Mouse (Mus musculus): Measurements from ENCODE around the gene Zfyve19. TPM values are rescaled to one million over a fixed set of nuclear protein-coding genes. Genes with fewer than 3 reads are reported as not detected.

The Zfyve19 gene
- polyA plus RNA-seq, 1 experiment from 2014 or later = 58.9 TPM

- Histone ChIP-seq H3K27me3 (peaks cover 52% of the 10 kb centered on the region), H3K9me3 (no peaks in the 10 kb centered on the region), H3K27ac (replicated peaks) (no peak overlapping the region), H3K4me1 (replicated peaks) (peaks cover 13% of the 10 kb centered on the region), H3K4me2 (no peak overlapping the region), H3K4me3 (no peak overlapping the region), H3K36me3 (no peaks in the 10 kb centered on the region), H3K9ac (no peak overlapping the region)
- no peak for ATAC-seq (ENCODE audit: low read depth)
- 57% methylated on average over 4 of the region's 4 CpGs for WGBS
Observed at GRCm38 (mm10) chr2:119240075-119240818, 31.8 kb downstream of the Zfyve19 start.

DNA sequence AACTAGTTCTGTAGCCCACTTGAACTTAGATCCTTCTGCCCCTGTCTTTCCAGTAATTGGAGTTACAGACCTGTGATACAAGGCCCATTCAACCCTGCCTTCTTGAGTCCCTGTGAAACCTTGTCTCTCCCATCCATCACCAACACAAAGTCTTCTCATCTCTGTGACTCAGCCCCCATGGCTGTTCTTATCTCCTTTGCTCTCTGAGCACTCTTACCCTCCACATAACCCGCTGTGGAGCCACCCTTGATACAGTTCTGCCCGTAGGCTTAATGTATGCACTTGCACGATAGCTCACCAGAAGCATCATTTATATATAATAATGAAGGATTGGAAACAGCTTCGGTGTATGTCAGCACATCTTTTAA, 32.4 kb downstream of the Zfyve19 start:
- 90% methylated on average over 4 of the region's 4 CpGs for WGBS
- H3K9ac ChIP-seq = no peak overlapping the region
- peaks cover 46% of the 10 kb centered on the region for H3K27me3 ChIP-seq
- no peaks in the 10 kb centered on the region for H3K36me3 ChIP-seq
- peaks cover 13% of the 10 kb centered on the region for H3K4me1 ChIP-seq (replicated peaks)
- H3K27ac ChIP-seq (replicated peaks) = no peak overlapping the region
- no peak for ATAC-seq (ENCODE audit: low read depth)
- H3K4me2 ChIP-seq = no peak overlapping the region
- H3K4me3 ChIP-seq = no peak overlapping the region
- no peaks in the 10 kb centered on the region for H3K9me3 ChIP-seq

GRCm38 (mm10) chr2:119242548-119242947, 34.1 kb downstream of the Zfyve19 start:
- Histone ChIP-seq H3K4me3 (no peak overlapping the region), H3K27me3 (peaks cover 29% of the 10 kb centered on the region), H3K27ac (replicated peaks) (no peak overlapping the region), H3K4me2 (no peak overlapping the region), H3K4me1 (replicated peaks) (peaks cover 5% of the 10 kb centered on the region), H3K9me3 (no peaks in the 10 kb centered on the region), H3K9ac (no peak overlapping the region), H3K36me3 (no peaks in the 10 kb centered on the region)
- no peak for ATAC-seq (ENCODE audit: low read depth)
- WGBS = 83% methylated on average over 9 of the region's 9 CpGs

- 88% methylated on average over 7 of the region's 7 CpGs for WGBS
- no peak overlapping the region for H3K9ac ChIP-seq
- no peak overlapping the region for H3K4me3 ChIP-seq
- H3K9me3 ChIP-seq = no peaks in the 10 kb centered on the region
- H3K27me3 ChIP-seq = peaks cover 2% of the 10 kb centered on the region; the same call in 1 of the 2 replicates
- no peaks in the 10 kb centered on the region for H3K36me3 ChIP-seq
- H3K27ac ChIP-seq (replicated peaks) = no peak overlapping the region
- no peak overlapping the region for H3K4me2 ChIP-seq
- H3K4me1 ChIP-seq (replicated peaks) = no peaks in the 10 kb centered on the region
- ATAC-seq (ENCODE audit: low read depth) = no peak
Observed at GRCm38 (mm10) chr2:119245246-119245645, 36.8 kb downstream of the Zfyve19 start.

DNA sequence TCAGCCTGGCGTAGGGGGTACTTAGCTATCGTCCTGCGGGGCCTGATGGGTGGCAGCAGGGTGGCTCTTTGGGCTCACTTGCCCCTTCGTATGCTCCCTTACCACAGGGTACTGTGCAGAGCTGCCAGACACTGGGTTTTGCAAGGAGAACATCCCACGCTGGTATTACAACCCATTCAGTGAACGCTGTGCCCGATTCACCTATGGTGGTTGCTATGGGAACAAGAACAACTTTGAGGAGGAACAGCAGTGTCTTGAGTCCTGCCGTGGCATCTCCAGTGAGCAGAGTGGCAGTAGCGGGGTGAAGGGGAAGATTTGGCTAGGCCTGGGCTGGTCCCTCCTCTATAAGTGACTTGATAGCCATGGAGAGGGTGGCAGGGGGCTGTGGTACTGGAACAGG, 39.5 kb downstream of the Zfyve19 start:
- ATAC-seq (ENCODE audit: low read depth) = no peak
- Histone ChIP-seq H3K4me3 (no peak overlapping the region), H3K27me3 (no peaks in the 10 kb centered on the region), H3K4me1 (replicated peaks) (0 out of 2 replicates have a peak, but pooled peaks cover 6% of the 10 kb centered on the region), H3K4me2 (no peak overlapping the region), H3K27ac (replicated peaks) (no peak overlapping the region), H3K9me3 (no peaks in the 10 kb centered on the region), H3K36me3 (no peaks in the 10 kb centered on the region), H3K9ac (no peak overlapping the region)
- 82% methylated on average over 9 of the region's 9 CpGs for WGBS

- H3K4me1 ChIP-seq (replicated peaks) = 0 out of 2 replicates have a peak, but pooled peaks cover 6% of the 10 kb centered on the region
- H3K4me3 ChIP-seq = no peak overlapping the region
- no peak overlapping the region for H3K27ac ChIP-seq (replicated peaks)
- no peak for ATAC-seq (ENCODE audit: low read depth)
- H3K9ac ChIP-seq = no peak overlapping the region
- no peaks in the 10 kb centered on the region for H3K36me3 ChIP-seq
- no peaks in the 10 kb centered on the region for H3K9me3 ChIP-seq
- 78% methylated on average over 4 of the region's 4 CpGs for WGBS
- no peak overlapping the region for H3K4me2 ChIP-seq
- peaks cover 7% of the 10 kb centered on the region for H3K27me3 ChIP-seq
Observed at GRCm38 (mm10) chr2:119249592-119250061, 41.2 kb downstream of the Zfyve19 start.

- 61% methylated on average over 5 of the region's 5 CpGs for WGBS
- Histone ChIP-seq H3K4me3 (no peak overlapping the region), H3K4me2 (no peak overlapping the region; the same call in 1 of the 2 replicates), H3K27me3 (peaks cover 14% of the 10 kb centered on the region), H3K27ac (replicated peaks) (no peak overlapping the region), H3K36me3 (no peaks in the 10 kb centered on the region), H3K4me1 (replicated peaks) (0 out of 2 replicates have a peak, but pooled peaks cover 6% of the 10 kb centered on the region), H3K9me3 (no peaks in the 10 kb centered on the region), H3K9ac (0 out of 2 replicates have a peak overlapping the region, but pooled peaks have one; percentile 14)
- no peak for ATAC-seq (ENCODE audit: low read depth)
Observed at GRCm38 (mm10) chr2:119250377-119250776, 42.0 kb downstream of the Zfyve19 start.

DNA sequence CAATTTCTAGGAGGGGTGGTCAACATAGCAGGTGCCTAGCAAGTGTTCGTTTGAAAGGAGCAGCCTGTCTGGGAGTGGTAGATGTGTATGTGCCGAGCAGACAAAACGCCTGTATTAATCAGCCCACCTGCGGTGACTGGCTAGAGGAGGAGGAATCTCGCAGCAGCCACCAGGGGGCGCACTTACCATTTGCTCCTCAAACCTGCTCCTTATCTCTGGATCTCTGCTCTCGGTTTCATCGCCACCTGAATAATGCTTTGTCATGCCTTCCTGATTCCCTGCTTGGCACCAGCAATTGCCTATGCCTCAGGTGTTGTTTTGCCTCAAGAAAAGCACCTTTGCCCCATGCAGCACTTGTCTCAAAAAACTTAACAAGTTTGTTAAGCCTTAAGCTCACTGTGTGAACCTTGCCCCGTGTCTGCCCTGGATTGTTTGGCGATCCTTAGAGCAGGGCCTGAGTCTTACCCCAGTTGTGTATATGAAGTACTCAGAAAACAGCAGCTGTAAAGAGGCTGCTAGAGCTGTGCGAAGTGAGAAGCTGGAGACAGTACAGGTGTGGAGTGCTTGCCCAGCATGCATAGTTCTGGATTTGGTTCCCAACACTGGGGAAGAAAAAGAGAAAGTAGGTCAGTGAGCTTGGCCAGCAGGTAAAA, 42.5 kb downstream of the Zfyve19 start:
- Histone ChIP-seq H3K4me2 (no peak overlapping the region; the same call in 1 of the 2 replicates), H3K4me1 (replicated peaks) (0 out of 2 replicates have a peak, but pooled peaks cover 6% of the 10 kb centered on the region), H3K27me3 (peaks cover 17% of the 10 kb centered on the region), H3K36me3 (no peaks in the 10 kb centered on the region), H3K9me3 (no peaks in the 10 kb centered on the region), H3K4me3 (no peak overlapping the region), H3K27ac (replicated peaks) (no peak overlapping the region), H3K9ac (0 out of 2 replicates have a peak overlapping the region, but pooled peaks have one; percentile 14)
- peak; percentile 53 for ATAC-seq (ENCODE audit: low read depth)
- 20% methylated on average over 11 of the region's 11 CpGs for WGBS

DNA sequence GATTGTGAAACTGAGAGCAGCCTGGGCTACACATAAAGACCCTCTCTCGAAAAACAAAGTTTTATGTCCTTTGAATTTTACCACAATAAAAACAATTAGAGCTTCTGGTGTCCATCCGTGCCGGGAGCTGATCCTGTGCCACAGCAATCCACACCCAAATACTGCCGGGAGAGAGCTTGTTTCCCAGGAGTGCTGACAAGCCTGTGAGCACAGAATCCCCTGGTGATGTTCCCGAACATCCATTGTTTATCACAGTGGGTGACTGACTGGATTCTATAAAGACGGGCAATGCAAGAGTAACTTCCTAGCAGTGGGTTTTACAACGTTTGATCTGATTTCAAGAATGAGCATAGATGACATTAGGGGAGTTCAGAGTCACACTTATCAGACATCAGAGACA, 46.6 kb downstream of the Zfyve19 start:
- Histone ChIP-seq H3K36me3 (no peaks in the 10 kb centered on the region), H3K4me2 (no peak overlapping the region), H3K9ac (no peak overlapping the region), H3K4me1 (replicated peaks) (0 out of 2 replicates have a peak, but pooled peaks cover 6% of the 10 kb centered on the region), H3K4me3 (no peak overlapping the region), H3K27ac (replicated peaks) (no peak overlapping the region), H3K27me3 (peaks cover 17% of the 10 kb centered on the region), H3K9me3 (no peaks in the 10 kb centered on the region)
- WGBS = 4% methylated on average over 7 of the region's 7 CpGs
- ATAC-seq (ENCODE audit: low read depth) = no peak

- Histone ChIP-seq H3K9ac (no peak overlapping the region), H3K36me3 (no peaks in the 10 kb centered on the region), H3K9me3 (no peaks in the 10 kb centered on the region), H3K4me2 (no peak overlapping the region), H3K4me3 (no peak overlapping the region), H3K27ac (replicated peaks) (no peak overlapping the region), H3K27me3 (peaks cover 2% of the 10 kb centered on the region), H3K4me1 (replicated peaks) (peaks cover 7% of the 10 kb centered on the region)
- ATAC-seq (ENCODE audit: low read depth) = no peak
- WGBS = 81% methylated on average over 1 of the region's 1 CpGs
Observed at GRCm38 (mm10) chr2:119260518-119260917, 52.1 kb downstream of the Zfyve19 start.

DNA sequence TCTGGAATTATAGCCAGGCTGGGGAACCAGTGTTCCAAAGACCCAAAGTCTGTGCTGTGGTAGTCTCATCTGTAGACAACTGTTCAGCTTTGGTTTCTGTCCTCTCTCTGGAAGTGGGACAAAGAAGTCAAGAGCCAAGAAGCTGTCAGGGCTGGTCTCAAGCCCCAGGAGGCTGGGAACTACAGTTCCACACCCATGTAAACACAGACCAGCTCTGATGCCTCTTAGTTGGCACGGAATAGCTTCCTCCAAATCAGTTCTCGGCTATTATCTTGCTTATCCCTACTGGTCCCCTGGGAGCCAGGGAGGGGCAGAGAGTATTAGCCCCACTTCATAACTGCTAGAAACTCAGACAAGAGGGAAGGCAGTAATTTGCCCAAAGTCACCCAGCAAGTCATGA, 52.9 kb downstream of the Zfyve19 start:
- Histone ChIP-seq H3K4me2 (no peak overlapping the region), H3K9me3 (no peaks in the 10 kb centered on the region), H3K9ac (no peak overlapping the region), H3K4me3 (no peak overlapping the region), H3K27me3 (no peaks in the 10 kb centered on the region; the same call in 1 of the 2 replicates), H3K27ac (replicated peaks) (no peak overlapping the region), H3K4me1 (replicated peaks) (peaks cover 7% of the 10 kb centered on the region), H3K36me3 (no peaks in the 10 kb centered on the region)
- WGBS = 59% methylated on average over 2 of the region's 2 CpGs
- ATAC-seq (ENCODE audit: low read depth) = no peak

GRCm38 (mm10) chr2:119262978-119263377, 54.6 kb downstream of the Zfyve19 start:
- Histone ChIP-seq H3K4me2 (no peak overlapping the region), H3K27ac (replicated peaks) (no peak overlapping the region), H3K9me3 (no peaks in the 10 kb centered on the region), H3K36me3 (no peaks in the 10 kb centered on the region), H3K9ac (peak overlapping the region; percentile 49; the same call in 1 of the 2 replicates), H3K4me1 (replicated peaks) (peaks cover 7% of the 10 kb centered on the region), H3K4me3 (no peak overlapping the region), H3K27me3 (peaks cover 4% of the 10 kb centered on the region; the same call in 1 of the 2 replicates)
- 46% methylated on average over 8 of the region's 8 CpGs for WGBS
- ATAC-seq (ENCODE audit: low read depth) = 0 out of 2 replicates have a peak, but pooled peaks have one; percentile 53

Data from neural tube, embryonic 13.5 days (tissue).